10 mouse cellular contexts compared by ENCODE assay signal in the genomic region with DNA sequence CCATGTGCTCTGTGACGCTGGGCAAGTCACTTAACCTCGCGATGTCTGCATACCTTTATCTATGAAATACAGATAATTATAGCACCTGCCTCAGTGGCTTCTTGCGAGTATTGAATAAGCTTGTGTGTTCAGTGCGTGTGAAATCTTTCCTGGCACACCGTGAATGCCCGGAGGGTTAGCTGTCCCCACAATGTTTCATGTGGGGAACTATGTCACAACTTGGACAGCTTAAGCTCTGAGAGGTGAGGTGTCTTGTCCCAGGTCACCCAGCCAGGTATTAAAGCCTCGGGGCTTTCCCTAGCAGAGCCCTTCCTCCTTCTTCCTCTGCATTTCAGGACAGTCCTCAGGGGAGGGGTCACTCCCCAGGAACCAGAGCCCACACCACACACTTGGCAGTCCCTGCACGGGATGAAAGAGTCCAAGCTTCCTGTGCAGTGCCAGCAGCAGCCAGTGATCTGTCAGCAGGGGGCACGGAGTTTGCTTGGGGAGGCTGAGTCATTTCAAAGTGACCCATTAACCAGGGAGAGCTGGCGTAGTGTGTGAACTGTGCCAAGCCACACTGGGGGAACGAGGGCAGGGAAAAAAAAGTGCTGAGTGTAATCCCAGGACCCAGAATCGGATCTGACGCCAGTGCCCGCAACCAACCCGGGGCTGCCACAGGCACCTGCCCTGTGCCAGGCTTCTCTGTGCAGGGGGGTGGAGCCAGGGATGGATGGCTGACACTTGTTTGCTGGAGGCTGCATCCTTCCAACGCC. TPM values are rescaled to one million over a fixed set of nuclear protein-coding genes. Genes with fewer than 3 reads are reported as not detected.
DNase-seq lines count a peak whose midpoint lies in the region; ATAC-seq and TF ChIP-seq lines count a peak whose summit lies in the region.
"Had no signal": no experiment of that assay in that cellular context is flagged by ENCODE, and none has a peak within 500 bp of the region (broad histone marks: within the 10 kb centered on the region; RNA-seq: fewer than 3 reads in every experiment).

No protein-coding gene starts in this region.

- H3ac ChIP-seq in C2C12 (ENCODE audit: control insufficient read depth, insufficient read length, low read depth) = no peak overlapping the region

- intact Hi-C loops in left cerebral cortex, postnatal 10 days (cut with DNase I) = no loop called here

- ATAC-seq in hindbrain, embryonic 14.5 days (ENCODE audit: low FRiP score) = peak; percentile 52; the same call in 1 of the 2 replicates
- ATAC-seq in inflammation-experienced regulatory T-cells, adult 6 months = no peak

- no peaks in the 10 kb centered on the region for H3K9me3 ChIP-seq in hindbrain, embryonic 14.5 days (ENCODE audit: control insufficient read depth, low read length)
- no peaks in the 10 kb centered on the region for H3K9me3 ChIP-seq in hindbrain, embryonic 10.5 days

- WGBS in hindbrain, embryonic 14.5 days = 70% methylated on average over 17 of the region's 17 CpGs
- 73% methylated on average over 17 of the region's 17 CpGs for WGBS in hindbrain, embryonic 10.5 days

- no peak for TF ChIP-seq CTCF in C2C12 (IDR thresholded peaks at IDR 0.05; ENCODE audit: control insufficient read depth, insufficient read depth, insufficient read length)

- no peak overlapping the region for H3K27ac ChIP-seq in hindbrain, embryonic 14.5 days
- H3K27ac ChIP-seq in hindbrain, embryonic 10.5 days = no peak overlapping the region

- peaks cover 3% of the 10 kb centered on the region; the same call in 1 of the 2 replicates for H3K27me3 ChIP-seq in hindbrain, embryonic 14.5 days (ENCODE audit: control insufficient read depth, insufficient read depth, low read length)
- peaks cover 44% of the 10 kb centered on the region for H3K27me3 ChIP-seq in hindbrain, embryonic 10.5 days (ENCODE audit: insufficient read depth, poor library complexity, severe bottlenecking)
- no peaks in the 10 kb centered on the region for H3K27me3 ChIP-seq in C2C12 (ENCODE audit: control insufficient read depth, insufficient read depth, insufficient read length)

- 0 out of 2 replicates have a peak, but pooled peaks cover 12% of the 10 kb centered on the region for H3K4me1 ChIP-seq in hindbrain, embryonic 14.5 days (replicated peaks; ENCODE audit: control insufficient read depth, insufficient read depth, low read length)
- peaks cover 39% of the 10 kb centered on the region for H3K4me1 ChIP-seq in hindbrain, embryonic 10.5 days (replicated peaks)

- no peak for DNase-seq in hindbrain, embryonic 14.5 days (ENCODE audit: low spot score)
- no peak for DNase-seq in hindbrain, embryonic 10.5 days (ENCODE audit: low spot score)
- peak; percentile 76 to 77 for DNase-seq in adrenal gland, postnatal 36 days
- peak; percentile 92 for DNase-seq in kidney, adult 9 months
- DNase-seq in yolk sac, embryonic 10.5 days (ENCODE audit: low spot score) = no peak
- DNase-seq in left cerebral cortex, postnatal 10 days (ENCODE audit: extremely low spot score in 1 of 2, low spot score in 2 of 2) = no peak
- DNase-seq: lung, embryonic 14.5 days had no signal

- no peak overlapping the region for H3K4me3 ChIP-seq in hindbrain, embryonic 14.5 days (replicated peaks; ENCODE audit: low read length)
- no peak overlapping the region for H3K4me3 ChIP-seq in hindbrain, embryonic 10.5 days
- H3K4me3 ChIP-seq in C2C12 (ENCODE audit: insufficient read depth, poor library complexity, severe bottlenecking) = no peak overlapping the region

- H3K4me2 ChIP-seq in hindbrain, embryonic 14.5 days (replicated peaks) = no peak overlapping the region
- H3K4me2 ChIP-seq: heart, embryonic 11.5 days; lung, embryonic 14.5 days had no signal

- H3K9ac ChIP-seq in hindbrain, embryonic 14.5 days = no peak overlapping the region
- H3K9ac ChIP-seq: lung, embryonic 14.5 days had no signal

- H3K79me2 ChIP-seq in C2C12 (ENCODE audit: control insufficient read depth, insufficient read depth) = no peaks in the 10 kb centered on the region

- H3K36me3 ChIP-seq in hindbrain, embryonic 14.5 days (replicated peaks; ENCODE audit: control insufficient read depth, insufficient read depth) = no peaks in the 10 kb centered on the region
- H3K36me3 ChIP-seq in hindbrain, embryonic 10.5 days = no peaks in the 10 kb centered on the region
- no peaks in the 10 kb centered on the region for H3K36me3 ChIP-seq in C2C12 (ENCODE audit: control insufficient read depth, insufficient read depth)

- no peaks in the 10 kb centered on the region for H3K79me3 ChIP-seq in C2C12 (ENCODE audit: low read depth)

TF ChIP-seq in C2C12, 6 proteins besides CTCF, POLR2A, EP300 and RAD21:
- TF ChIP-seq CEBPB (IDR thresholded peaks at IDR 0.05; ENCODE audit: low read depth) (no peak), FOSL1 (IDR thresholded peaks at IDR 0.05; ENCODE audit: insufficient read depth, low read length, poor library complexity, severe bottlenecking) (peak; percentile 12), MYOD1 (IDR thresholded peaks at IDR 0.05; ENCODE audit: control insufficient read depth, insufficient read length, low read depth) (peak; percentile 43), USF1 (IDR thresholded peaks at IDR 0.05; ENCODE audit: low read depth) (no peak), MAX (IDR thresholded peaks at IDR 0.05) (no peak), MYOG (IDR thresholded peaks at IDR 0.05; ENCODE audit: control insufficient read depth, extremely low read depth, insufficient read length) (no peak)

RNA-seq across cellular contexts. Expression of gene Col16a1, which starts 27.3 kb away (rescaled TPM):
- 10.1 and 11.1 TPM in 2 replicates for polyA plus RNA-seq in hindbrain, embryonic 14.5 days (2014; fragmentation: Nextera tagmentation; extraction: Ambion mirVana)
- polyA plus RNA-seq in hindbrain, embryonic 10.5 days (2016; fragmentation: Nextera tagmentation; extraction: Ambion mirVana) = 7.2 and 8.7 TPM in 2 replicates
- polyA plus RNA-seq in C2C12 (2012; fragmentation: generic; extraction: Trizol) = 7.5 TPM
- total RNA-seq in adrenal gland, postnatal 36 days (2021) = 10 to 100 TPM; 15.6 to 18.7 TPM
- 10 to 100 TPM; 17.1 to 19.8 TPM for total RNA-seq in left cerebral cortex, postnatal 10 days (2021)
- polyA plus RNA-seq in inflammation-experienced regulatory T-cells, adult 6 months (2017; shearing (Covaris generic)) = not detected

RNA-seq across cellular contexts. Expression of gene Pef1, which starts 27.4 kb away (rescaled TPM):
- 66.0 and 77.7 TPM in 2 replicates for polyA plus RNA-seq in hindbrain, embryonic 14.5 days (2014; fragmentation: Nextera tagmentation; extraction: Ambion mirVana)
- 76.3 and 83.5 TPM in 2 replicates for polyA plus RNA-seq in hindbrain, embryonic 10.5 days (2016; fragmentation: Nextera tagmentation; extraction: Ambion mirVana)
- polyA plus RNA-seq in C2C12 (2012; fragmentation: generic; extraction: Trizol) = 49.7 TPM
- 10 to 100 TPM; 74.4 to 84.0 TPM for total RNA-seq in adrenal gland, postnatal 36 days (2021)
- total RNA-seq in left cerebral cortex, postnatal 10 days (2021) = 10 to 100 TPM; 42.6 to 42.8 TPM
- 10 to 100 TPM; 35.8 to 44.4 (median 36.9) TPM for polyA plus RNA-seq in inflammation-experienced regulatory T-cells, adult 6 months (2017; shearing (Covaris generic))

Comparison
In these comparisons a context has a peak if more than half of its experiments do, and no peak if none do; other contexts are left out.
1. DNase-seq: peak in adrenal gland, postnatal 36 days (2 of 2) and kidney, adult 9 months (single experiment); none in hindbrain, embryonic 14.5 days (single experiment), hindbrain, embryonic 10.5 days (single experiment), yolk sac, embryonic 10.5 days (single experiment) and left cerebral cortex, postnatal 10 days (0 of 2).